Mouse (Mus musculus): ENCODE measurements at regions not wholly inside any gene's neighbourhood (a gene's known extent, or its start where the extent isn't known, plus 50 kb on each side); places are given as distances from the start of the nearest gene placed in this dataset.

DNA sequence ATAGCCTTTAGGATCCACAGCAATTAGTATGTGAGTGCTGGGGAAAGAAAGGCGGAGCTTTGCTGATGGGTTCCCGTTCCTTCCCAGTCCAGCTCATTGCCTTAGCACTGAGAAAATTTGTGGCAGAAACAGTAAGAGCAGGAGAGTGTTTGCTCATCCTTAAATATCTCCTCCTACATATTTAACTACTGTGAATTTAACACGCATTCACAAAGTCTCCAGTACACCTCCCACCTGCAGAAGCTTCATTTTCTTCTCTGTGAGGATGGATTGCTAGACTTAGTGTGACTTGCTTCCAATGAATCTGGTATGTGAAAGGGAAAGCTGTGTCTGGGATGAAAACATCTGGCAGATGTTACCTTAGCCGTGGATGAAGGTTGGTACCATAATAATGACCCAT lies 207.0 kb upstream of the Frg1 start:
- TF ChIP-seq CTCF (IDR thresholded peaks at IDR 0.05; ENCODE audit: low read depth) (no peak), EP300 (IDR thresholded peaks at IDR 0.05; ENCODE audit: low read depth) (no peak)

Measured in heart, postnatal 0 days (tissue).